18 mouse cellular contexts compared by ENCODE assay signal in genomic region chr11:25684731-25685130, GRCm38 (mm10).
DNase-seq lines count a peak whose midpoint lies in the region; ATAC-seq and TF ChIP-seq lines count a peak whose summit lies in the region.
"Had no signal": no experiment of that assay in that cellular context is flagged by ENCODE, and none has a peak within 500 bp of the region (broad histone marks: within the 10 kb centered on the region; RNA-seq: fewer than 3 reads in every experiment).

No protein-coding gene starts in this region.

- peak; percentile 11 to 13 for DNase-seq in right cerebral cortex, postnatal 36 days (ENCODE audit: low spot score in 2 of 2)
- no peak for DNase-seq in right cerebral cortex, postnatal 14 days
- DNase-seq in layer of hippocampus, adult 9-11 months, result peak; percentile 79
- no peak for DNase-seq in thymus, adult 2 months
- DNase-seq: gastrocnemius, postnatal 10 days; heart, postnatal 36 days; kidney, postnatal 36 days; thymus, postnatal 25 days had no signal

- no peak overlapping the region for H3K27ac ChIP-seq in forebrain, embryonic 16.5 days (ENCODE audit: low read length)
- no peak overlapping the region for H3K27ac ChIP-seq in forebrain, embryonic 15.5 days (replicated peaks)
- no peak overlapping the region for H3K27ac ChIP-seq in thymus, adult 2 months (ENCODE audit: control insufficient read depth, insufficient read depth, low read length)
- H3K27ac ChIP-seq: embryonic facial prominence, embryonic 12.5 days; hindbrain, embryonic 14.5 days; intestine, embryonic 15.5 days; liver, embryonic 15.5 days; midbrain, embryonic 12.5 days; neural tube, embryonic 13.5 days had no signal

- TF ChIP-seq POLR2A in thymus, adult 2 months (IDR thresholded peaks at IDR 0.05; ENCODE audit: control insufficient read depth, extremely low read depth, insufficient read depth, low read length, poor library complexity), result no peak

- no peak overlapping the region for H3K4me2 ChIP-seq in forebrain, embryonic 16.5 days (ENCODE audit: low read length)
- no peak overlapping the region for H3K4me2 ChIP-seq in forebrain, embryonic 15.5 days (replicated peaks)
- H3K4me2 ChIP-seq: embryonic facial prominence, embryonic 12.5 days; hindbrain, embryonic 14.5 days; intestine, embryonic 15.5 days; liver, embryonic 15.5 days; midbrain, embryonic 12.5 days; neural tube, embryonic 13.5 days had no signal

- no peaks in the 10 kb centered on the region for H3K36me3 ChIP-seq in forebrain, embryonic 16.5 days (ENCODE audit: control insufficient read depth, insufficient read depth)
- H3K36me3 ChIP-seq in forebrain, embryonic 15.5 days, result no peaks in the 10 kb centered on the region
- H3K36me3 ChIP-seq in thymus, adult 2 months (ENCODE audit: control insufficient read depth, insufficient read depth, low read length), result no peaks in the 10 kb centered on the region
- H3K36me3 ChIP-seq: embryonic facial prominence, embryonic 12.5 days; intestine, embryonic 15.5 days; liver, embryonic 15.5 days; midbrain, embryonic 12.5 days; neural tube, embryonic 13.5 days had no signal

- 0 out of 2 replicates have a peak, but pooled peaks cover 3% of the 10 kb centered on the region for H3K4me1 ChIP-seq in forebrain, embryonic 16.5 days (replicated peaks; ENCODE audit: control insufficient read depth, insufficient read depth, low read length)
- H3K4me1 ChIP-seq in forebrain, embryonic 15.5 days, result 0 out of 2 replicates have a peak, but pooled peaks cover 3% of the 10 kb centered on the region
- no peaks in the 10 kb centered on the region for H3K4me1 ChIP-seq in thymus, adult 2 months (replicated peaks; ENCODE audit: control insufficient read depth, insufficient read depth, low read length)
- H3K4me1 ChIP-seq: embryonic facial prominence, embryonic 12.5 days; intestine, embryonic 15.5 days; liver, embryonic 15.5 days; midbrain, embryonic 12.5 days; neural tube, embryonic 13.5 days had no signal

- no peak for TF ChIP-seq CTCF in thymus, adult 2 months (IDR thresholded peaks at IDR 0.05; ENCODE audit: borderline replicate concordance, control insufficient read depth, extremely low read depth, insufficient read depth, low read length, poor library complexity)

- H3K27me3 ChIP-seq in forebrain, embryonic 16.5 days (replicated peaks; ENCODE audit: control insufficient read depth, insufficient read depth, low read length), result no peaks in the 10 kb centered on the region
- no peaks in the 10 kb centered on the region for H3K27me3 ChIP-seq in forebrain, embryonic 15.5 days
- H3K27me3 ChIP-seq in thymus, adult 2 months (ENCODE audit: control insufficient read depth, insufficient read depth, low read length), result no peaks in the 10 kb centered on the region
- H3K27me3 ChIP-seq: embryonic facial prominence, embryonic 12.5 days; intestine, embryonic 15.5 days; liver, embryonic 15.5 days; midbrain, embryonic 12.5 days; neural tube, embryonic 13.5 days had no signal

- H3K9me3 ChIP-seq in forebrain, embryonic 16.5 days (ENCODE audit: control insufficient read depth, low read length), result no peaks in the 10 kb centered on the region
- H3K9me3 ChIP-seq in forebrain, embryonic 15.5 days, result no peaks in the 10 kb centered on the region
- H3K9me3 ChIP-seq: embryonic facial prominence, embryonic 12.5 days; intestine, embryonic 15.5 days; liver, embryonic 15.5 days; midbrain, embryonic 12.5 days; neural tube, embryonic 13.5 days had no signal

- no peak overlapping the region for H3K9ac ChIP-seq in forebrain, embryonic 16.5 days (replicated peaks; ENCODE audit: low read depth, low read length)
- H3K9ac ChIP-seq in forebrain, embryonic 15.5 days (replicated peaks), result no peak overlapping the region
- H3K9ac ChIP-seq: embryonic facial prominence, embryonic 12.5 days; hindbrain, embryonic 14.5 days; intestine, embryonic 15.5 days; liver, embryonic 15.5 days; midbrain, embryonic 12.5 days; neural tube, embryonic 13.5 days had no signal

- ATAC-seq in forebrain, embryonic 16.5 days, result peak; percentile 45; the same call in 1 of the 2 replicates
- ATAC-seq in forebrain, embryonic 15.5 days (replicated peaks), result no peak; the same call in 1 of the 2 replicates
- no peak for ATAC-seq in inflammation-experienced regulatory T-cells, adult 6 months
- ATAC-seq: intestine, embryonic 15.5 days had no signal

- H3K4me3 ChIP-seq in forebrain, embryonic 16.5 days (replicated peaks; ENCODE audit: low read length), result no peak overlapping the region
- no peak overlapping the region for H3K4me3 ChIP-seq in forebrain, embryonic 15.5 days
- H3K4me3 ChIP-seq in thymus, adult 2 months (ENCODE audit: control insufficient read depth, insufficient read depth, low read length), result no peak overlapping the region
- H3K4me3 ChIP-seq: embryonic facial prominence, embryonic 12.5 days; erythroblast, embryonic 14.5 days; intestine, embryonic 15.5 days; liver, embryonic 15.5 days; midbrain, embryonic 12.5 days; neural tube, embryonic 13.5 days had no signal

- WGBS in forebrain, embryonic 16.5 days, result 66% methylated on average over 4 of the region's 4 CpGs
- 68% methylated on average over 4 of the region's 4 CpGs for WGBS in forebrain, embryonic 15.5 days
- 90% methylated on average over 4 of the region's 4 CpGs for WGBS in thymus, adult 2 months

Comparison
In these comparisons a context has a peak if more than half of its experiments do, and no peak if none do; other contexts are left out.
1. DNase-seq: peak in right cerebral cortex, postnatal 36 days (2 of 2) and layer of hippocampus, adult 9-11 months (single experiment); none in right cerebral cortex, postnatal 14 days (single experiment) and thymus, adult 2 months (single experiment).